Mouse (Mus musculus) monocyte, adult 5-6 weeks (primary cell): ENCODE measurements around the gene Rad51. TPM values are rescaled to one million over a fixed set of nuclear protein-coding genes. Genes with fewer than 3 reads are reported as not detected.
A peak's percentile ranks its signal among the peaks of the same experiment; 100 is the strongest.

Experiments used
- ATAC-seq: fragments of 153-309, 156-312 bp; replicated peaks from 2 replicates; pipeline ENCODE4 v1.8.0; 2017; ENCODE audit warnings: mild to moderate bottlenecking; ENCODE audit not compliant: low TSS enrichment, insufficient number of reproducible peaks, severe bottlenecking, poor library complexity, low FRiP score
- total RNA-seq: library from RNA; stranded (forward); fragments of 200-1000, 200-491, 200-594 nt; gene quantifications from 3 replicates; pipeline ENCODE4 v1.2.3, GENCODE M21; 2017

Gene Rad51
- 0.53 to 2.4 TPM (median 2.3 TPM) in 3 replicates for total RNA-seq

DNA sequence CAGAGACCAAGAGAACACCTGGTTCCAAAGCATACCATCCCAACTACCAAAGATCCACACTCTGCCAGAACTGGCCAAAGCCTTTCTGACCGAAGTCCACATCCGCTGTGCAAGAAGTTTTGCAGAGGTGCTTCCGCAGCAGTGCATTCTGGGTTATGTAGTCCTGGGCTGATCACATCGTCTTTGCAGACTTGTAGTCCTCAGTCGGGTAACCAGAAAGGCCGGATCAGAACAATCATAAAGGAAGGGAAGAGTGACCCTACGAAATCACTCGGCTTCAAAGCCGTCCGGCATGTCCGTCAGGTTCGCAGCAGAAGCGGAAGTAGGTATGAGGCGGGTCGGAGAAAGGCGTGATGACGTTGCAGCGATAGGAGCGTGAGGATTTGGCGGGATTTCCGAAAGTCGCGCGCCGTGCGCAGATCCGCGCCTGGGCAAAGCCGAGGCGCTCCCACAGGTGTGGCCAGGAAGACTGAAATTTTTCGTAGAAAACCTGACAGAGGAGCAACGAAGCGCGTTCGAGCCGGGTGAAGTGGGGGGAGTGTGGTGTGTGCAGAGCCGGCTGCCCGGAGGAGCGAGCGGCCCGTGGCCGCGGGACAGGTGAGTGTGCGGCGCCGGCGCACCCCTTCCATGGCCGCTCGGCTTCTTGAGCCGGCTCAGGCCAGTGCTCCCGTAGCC lies at the start of gene Rad51:
Gene Rad51, plus strand, starts transcription at position 356 of the 675 bp plus-strand sequence.
- peak; percentile 98 for ATAC-seq

DNA sequence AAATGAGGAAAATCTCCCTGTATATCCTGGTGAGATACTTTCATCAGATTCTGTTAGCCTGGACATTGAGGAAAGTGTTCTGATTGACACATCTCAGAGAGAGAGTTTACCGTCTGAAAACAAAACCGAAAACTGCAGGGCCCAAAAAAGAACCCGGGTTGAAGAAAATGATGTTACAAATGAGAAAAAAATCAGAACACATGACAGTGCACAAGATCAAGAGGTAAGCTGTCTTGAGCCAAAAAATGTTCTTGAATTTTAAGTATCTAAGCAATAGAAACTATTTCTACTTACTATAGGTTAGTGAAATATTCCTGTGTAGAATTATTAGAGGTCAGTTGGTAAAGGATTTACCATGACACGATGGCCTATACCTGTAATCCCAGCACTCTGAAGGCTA lies 40.2 kb upstream of the Rad51 start:
- ATAC-seq, result no peak

GRCm38 (mm10) chr2:119086156-119086555 lies 26.4 kb upstream of the Rad51 start:
- no peak for ATAC-seq

DNA sequence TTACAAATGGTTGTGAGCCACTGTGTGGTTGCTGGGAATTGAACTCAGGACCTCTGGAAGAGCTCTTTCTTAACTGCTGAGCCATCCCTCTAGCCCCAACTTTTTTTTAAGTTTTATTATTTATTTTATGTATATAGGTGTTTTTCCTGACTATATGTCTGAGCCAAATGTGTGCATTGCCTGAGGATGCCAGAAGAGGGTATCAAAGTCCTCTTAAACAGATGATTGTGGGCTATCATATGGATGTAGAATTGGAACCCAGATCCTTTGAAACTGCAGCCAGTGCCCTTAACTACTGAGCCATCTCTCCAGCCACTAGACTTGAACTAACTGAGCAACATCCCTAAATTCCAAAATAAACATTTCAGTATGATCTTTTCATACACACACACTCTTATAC lies 11.0 kb upstream of the Rad51 start:
- ATAC-seq, result no peak

DNA sequence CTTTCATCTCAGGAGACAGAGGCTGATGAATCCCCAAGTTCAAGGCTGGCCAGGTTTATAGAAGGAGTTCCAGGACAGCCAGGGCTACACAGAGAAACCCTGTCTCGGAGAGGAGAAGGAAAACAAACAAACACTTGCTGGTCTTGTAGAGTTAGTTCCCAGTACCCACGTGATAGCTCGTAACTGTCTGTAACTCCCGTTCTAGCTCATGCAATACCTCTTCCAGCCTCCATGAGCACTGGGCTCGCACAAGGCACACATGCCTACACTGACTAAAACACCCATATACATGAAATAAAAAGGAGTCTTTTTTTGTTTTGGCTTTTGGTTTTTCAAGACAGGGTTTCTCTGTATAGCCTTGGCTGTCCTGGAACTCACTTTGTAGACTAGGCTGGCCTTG lies 6.0 kb upstream of the Rad51 start:
- no peak for ATAC-seq

GRCm38 (mm10) chr2:119108554-119108953 lies 4.0 kb upstream of the Rad51 start:
- ATAC-seq, result no peak

DNA sequence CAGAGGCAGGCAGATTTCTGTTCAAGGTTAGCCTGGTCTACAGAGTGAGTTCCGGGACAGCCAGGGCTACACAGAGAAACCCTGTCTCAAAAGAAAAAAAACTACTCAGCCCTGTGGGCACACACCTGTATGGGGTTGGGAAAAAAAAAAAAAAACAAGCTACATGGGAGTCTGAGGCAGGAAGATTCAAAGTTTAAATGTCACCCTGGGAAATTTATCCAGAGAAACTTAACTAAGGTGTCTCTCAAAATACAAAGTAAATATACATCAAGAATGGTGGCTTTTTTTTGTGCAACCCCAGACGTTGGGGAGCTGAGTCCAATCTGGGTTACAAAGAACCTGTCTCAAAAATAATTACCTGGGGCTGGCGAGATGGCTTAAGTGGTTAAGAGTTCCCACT lies 1.5 kb upstream of the Rad51 start:
- ATAC-seq, result no peak

GRCm38 (mm10) chr2:119113121-119113925 lies 730 bp downstream of the Rad51 start:
- peak; percentile 18; the same call in 1 of the 2 replicates for ATAC-seq

- no peak for ATAC-seq
These were observed 23.8 kb downstream of the Rad51 start for GRCm38 (mm10) chr2:119136346-119136898.

DNA sequence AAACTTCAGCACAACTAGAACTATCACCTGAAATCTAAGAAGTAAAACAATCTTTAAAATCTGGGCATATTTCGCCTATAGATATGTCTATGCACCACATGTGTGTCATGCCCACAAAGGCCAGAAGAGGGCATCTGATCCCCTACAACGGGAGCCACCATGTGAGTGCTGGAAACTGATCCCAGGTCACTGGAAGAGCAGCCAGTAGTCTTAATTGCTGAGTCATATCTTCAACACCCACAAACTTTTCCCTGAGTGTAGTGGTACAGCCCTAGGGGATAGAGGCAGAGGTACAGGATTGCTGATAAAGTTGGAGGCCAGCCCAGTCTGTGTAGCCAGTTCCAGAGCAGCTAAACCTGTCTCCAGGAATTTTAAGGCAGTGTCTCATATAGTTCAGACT lies 32.6 kb downstream of the Rad51 start:
- ATAC-seq, result no peak

DNA sequence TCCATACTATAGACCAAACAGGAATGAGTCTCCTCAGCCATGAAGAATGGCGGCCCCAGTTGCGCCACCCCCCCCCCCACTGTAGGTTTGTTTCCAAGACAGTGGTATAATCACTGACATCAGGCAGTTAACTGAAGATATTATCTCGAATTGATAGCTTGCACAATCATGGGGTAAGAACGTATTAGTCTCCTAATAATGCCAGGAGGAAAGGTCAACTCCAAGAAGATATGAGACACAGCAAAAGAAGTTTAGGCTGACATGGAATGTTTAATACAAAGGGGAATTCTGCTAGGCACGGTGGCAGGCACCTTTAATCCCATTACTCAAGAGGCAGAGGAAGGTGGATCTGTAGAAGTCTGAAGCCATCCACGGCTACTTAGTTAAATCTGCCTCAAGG lies 33.8 kb downstream of the Rad51 start:
- ATAC-seq, result no peak

DNA sequence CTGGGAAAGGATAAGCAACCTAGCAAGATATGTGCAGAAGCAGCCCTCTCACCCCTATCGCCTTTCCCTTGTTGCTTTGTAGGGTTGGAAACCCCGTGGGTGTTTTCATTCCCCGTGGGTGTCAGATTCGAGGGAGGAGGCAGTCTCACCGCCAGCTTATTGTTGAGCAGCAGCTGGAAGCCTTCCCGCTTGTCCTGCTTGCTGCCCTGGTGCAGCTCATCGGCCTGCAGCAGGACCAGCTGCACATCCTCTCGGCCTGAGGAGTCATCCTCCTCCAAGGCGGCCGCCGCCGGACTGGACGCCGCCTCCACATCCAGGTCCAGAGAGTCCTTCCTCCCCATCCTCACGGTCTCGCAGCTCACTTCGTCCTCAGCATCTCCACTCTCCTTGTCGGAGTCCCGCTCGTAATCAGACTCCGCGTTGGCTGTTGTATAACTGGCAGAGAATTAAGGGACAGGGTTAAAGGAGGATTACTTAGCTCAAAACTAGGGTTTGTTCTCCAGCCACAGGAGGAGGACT lies 34.6 kb downstream of the Rad51 start:
- ATAC-seq, result no peak

DNA sequence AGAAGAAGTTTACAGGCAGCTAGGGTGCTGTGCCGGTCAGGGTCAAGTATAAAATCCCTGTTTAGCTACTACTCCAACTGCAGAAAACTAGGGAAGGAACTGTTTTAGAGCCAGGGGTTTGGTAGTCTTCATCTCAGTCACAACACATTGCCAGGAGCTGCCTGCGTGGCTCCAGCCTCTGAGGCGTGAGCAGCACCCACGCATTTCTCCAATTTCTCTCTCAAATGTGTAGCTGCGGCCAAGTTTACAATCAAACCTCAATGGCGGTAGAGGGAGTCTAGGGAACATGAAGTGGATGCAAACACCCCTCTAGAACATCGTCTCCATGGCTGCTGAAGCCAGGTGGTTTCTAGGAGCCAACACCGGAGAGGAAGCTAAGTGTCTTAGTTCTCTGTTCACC lies 35.2 kb downstream of the Rad51 start:
- ATAC-seq, result no peak

DNA sequence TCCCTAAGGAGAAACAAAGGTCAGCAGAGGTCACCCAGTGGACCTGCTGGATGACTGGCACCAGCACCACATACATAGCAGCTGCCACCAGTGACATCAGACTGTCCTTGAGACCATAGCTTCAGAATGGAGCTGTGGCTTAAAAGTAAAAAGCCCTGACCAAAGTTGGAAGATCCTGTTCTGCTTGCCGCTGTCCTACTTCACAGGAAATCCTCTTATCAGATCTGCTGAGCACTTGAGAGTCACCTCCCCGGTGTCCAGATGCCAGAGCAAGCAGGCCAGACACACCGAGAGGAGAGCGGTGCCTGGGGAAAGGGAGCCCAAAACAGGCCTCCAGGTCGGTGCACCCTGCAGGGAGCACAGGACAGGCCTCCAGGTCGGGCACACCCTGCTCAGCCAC lies 39.7 kb downstream of the Rad51 start:
- no peak for ATAC-seq

DNA sequence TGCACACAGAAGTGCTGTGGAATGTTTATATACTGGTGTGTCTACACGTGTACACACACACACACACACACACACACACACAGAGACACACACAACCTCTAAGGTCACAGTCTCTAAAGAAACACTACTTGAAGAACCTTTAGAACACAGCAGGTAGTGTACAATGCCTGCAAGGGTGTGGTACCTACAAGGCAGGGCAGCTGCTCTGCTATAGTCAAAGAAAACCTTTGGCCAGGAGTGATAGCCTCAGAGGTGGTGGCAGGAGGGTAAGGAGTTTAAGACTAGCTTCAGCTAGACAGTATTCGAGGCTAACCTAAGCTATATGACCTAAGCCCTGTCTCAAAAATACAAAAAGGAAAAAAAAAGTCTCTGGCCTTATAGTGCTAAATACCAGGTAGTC lies 42.1 kb downstream of the Rad51 start:
- ATAC-seq, result no peak

GRCm38 (mm10) chr2:119155388-119155787 lies 42.8 kb downstream of the Rad51 start:
- ATAC-seq, result no peak

DNA sequence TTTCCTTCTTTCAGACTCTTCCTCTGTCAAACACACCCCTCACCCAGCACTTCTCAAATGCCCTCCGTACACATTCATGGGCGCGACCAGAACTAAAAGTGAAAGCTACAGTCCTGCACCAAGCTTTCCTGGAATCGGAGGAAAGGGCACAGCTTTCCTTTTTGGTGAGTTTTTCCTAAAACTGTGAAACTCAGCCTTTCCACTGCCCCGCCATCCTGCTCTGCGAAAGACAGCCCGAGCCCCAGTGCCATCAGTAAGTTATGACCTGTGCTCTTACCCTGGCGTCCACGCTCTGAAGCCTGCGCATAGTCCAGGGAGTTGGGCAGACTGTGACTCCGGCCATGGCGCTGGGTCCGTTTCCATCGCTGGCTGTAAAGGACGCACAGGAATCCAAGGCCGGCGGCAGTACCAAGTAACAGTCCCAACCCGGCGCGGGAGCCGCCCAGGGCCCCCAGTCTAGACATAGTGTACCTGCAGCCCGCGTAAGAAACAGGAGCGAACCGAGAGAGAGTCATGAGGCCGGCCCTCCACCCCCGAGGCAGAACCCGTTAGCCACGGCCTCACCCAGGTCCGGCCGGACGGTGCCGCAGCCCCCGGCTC lies 43.6 kb downstream of the Rad51 start:
- 0 out of 2 replicates have a peak, but pooled peaks have one; percentile 27 for ATAC-seq

DNA sequence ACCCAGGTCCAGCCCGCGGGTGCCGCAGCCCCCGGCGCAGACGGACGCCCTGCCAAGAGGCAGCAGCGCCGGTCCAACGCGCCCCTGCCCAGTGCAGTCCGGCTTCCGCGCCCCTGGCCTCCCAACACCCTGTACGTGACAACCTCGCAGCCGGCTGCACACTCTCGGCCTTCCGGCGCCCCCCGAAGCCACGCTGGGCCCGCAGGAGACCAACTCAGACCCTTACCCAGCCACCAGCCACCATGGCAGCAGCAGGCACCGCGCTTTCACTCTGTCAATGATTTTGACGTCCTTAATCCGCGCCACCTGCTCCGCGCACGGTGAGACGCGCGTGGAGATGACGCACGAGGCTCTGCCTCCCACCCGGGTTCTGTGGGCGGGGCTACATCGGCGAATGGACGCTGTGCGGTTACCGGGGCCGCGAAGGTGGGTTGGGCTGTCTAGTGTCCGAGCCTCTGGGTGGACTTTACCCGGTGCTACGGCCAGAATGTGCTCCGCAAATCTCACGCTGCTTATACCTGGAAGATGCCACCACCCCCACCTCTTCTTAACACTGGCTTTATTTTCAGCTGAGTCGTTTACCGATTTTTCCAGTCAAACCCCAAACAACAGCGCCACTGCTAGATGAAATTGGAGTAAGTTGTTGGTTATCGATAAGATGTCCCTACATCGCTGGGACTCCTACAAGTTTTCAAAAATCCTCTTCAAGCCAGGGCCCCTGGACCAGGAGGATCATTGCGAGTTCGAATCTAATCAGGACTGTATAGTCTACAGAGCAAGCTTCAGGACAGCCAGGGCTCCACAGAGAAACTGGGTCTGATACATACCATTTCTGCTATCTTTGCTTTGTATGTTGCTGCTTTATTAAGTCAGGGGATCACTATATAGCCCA lies 44.3 kb downstream of the Rad51 start, which contains the start of gene Rmdn3:
Gene Rmdn3, minus strand, starts transcription at position 354 of the 892 bp plus-strand sequence.
- peak; percentile 97 for ATAC-seq
